Mouse (Mus musculus): ENCODE measurements around the gene Gpr39.

Gene Gpr39

DNA sequence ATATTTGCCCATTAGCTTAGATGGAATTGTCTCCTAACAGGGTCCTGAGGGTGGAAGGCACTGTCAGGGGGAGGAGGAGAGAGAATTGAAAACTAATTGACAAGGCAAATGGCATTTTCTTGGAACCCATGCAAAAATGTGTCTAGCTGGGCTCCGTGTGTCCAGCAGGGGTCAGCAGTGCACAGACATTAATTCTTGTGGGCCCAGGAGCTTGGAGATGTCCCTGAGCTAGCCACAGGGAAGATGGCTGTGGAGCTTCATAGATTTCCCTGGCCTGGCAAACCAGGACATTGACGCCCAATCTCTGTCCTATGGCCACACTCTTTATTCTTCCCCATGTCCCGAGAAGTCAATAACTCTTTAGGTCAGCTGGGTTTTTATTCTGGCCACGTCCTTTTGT is 113.0 kb downstream of the Gpr39 start:
- in situ Hi-C loops (cut with MboI; ENCODE audit: unreplicated experiment in 2 of 2) = no loop called here

GRCm38 (mm10) chr1:125800506-125800905 is 123.7 kb downstream of the Gpr39 start:
- in situ Hi-C loops (cut with MboI; ENCODE audit: unreplicated experiment in 2 of 2) = no loop called here

- in situ Hi-C loops (cut with MboI; ENCODE audit: unreplicated experiment in 2 of 2) = no loop called here
Measured at GRCm38 (mm10) chr1:125808426-125808825, 131.6 kb downstream of the Gpr39 start.

GRCm38 (mm10) chr1:125813141-125813782 is 136.5 kb downstream of the Gpr39 start:
- in situ Hi-C loops (cut with MboI; ENCODE audit: unreplicated experiment in 2 of 2) = no loop called here

DNA sequence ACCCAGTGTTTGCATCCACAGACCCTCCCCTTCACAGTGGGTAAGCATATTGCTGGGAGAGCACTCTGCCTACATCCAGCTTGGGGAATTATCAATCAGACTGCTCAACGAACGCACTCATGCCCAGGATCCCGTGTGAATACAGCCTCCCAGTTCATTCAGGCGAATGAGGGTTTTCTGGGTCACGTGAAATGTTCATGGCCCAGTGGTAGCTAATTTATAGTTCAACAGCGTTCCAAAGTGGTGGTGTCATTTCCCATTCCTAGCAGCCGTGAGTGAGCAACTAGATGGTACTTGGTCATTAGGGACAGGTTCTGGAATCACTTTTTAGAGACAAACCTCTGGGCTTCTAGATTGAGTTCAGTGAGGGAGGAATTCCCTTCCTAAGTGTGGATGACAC is 144.3 kb downstream of the Gpr39 start:
- in situ Hi-C loops (cut with MboI; ENCODE audit: unreplicated experiment in 2 of 2) = no loop called here

- in situ Hi-C loops (cut with MboI; ENCODE audit: unreplicated experiment in 2 of 2) = no loop called here
Measured at GRCm38 (mm10) chr1:125823611-125824010, 146.8 kb downstream of the Gpr39 start.

- in situ Hi-C loops (cut with MboI; ENCODE audit: unreplicated experiment in 2 of 2) = no loop called here
Measured at GRCm38 (mm10) chr1:125837507-125837906, 160.7 kb downstream of the Gpr39 start.

DNA sequence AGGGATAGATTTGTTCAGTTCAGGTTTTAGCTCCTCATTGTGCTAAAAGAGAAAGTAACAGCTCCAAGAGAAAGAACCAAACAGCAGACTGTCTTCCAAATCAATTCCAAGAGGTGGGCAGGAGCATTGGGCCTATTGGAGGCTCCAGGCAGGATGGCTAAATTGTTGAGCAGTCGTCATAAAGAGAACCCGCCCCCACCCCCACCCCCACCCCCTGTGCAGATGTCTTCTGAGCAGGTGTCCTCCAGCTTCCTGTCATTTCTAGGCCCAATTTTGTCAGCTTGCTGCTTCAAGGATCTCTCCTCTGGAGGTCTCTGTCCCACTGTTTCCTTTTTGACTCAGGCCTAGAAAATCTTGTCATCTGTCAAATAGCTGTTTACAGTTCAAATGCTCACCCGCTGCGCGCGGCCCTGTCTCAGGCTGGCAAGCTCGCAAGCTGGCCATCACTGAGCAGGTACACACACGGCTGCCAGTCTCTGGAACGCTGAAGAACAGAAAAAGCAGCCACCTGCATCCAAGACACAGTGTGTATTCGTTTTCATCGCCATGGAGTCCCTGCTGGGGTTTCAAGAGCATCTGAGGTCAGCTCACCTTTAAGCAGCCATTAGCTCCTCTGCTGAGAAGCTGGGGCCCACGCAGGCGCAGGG is 163.1 kb downstream of the Gpr39 start:
- in situ Hi-C loops (cut with MboI; ENCODE audit: unreplicated experiment in 2 of 2) = no loop called here

DNA sequence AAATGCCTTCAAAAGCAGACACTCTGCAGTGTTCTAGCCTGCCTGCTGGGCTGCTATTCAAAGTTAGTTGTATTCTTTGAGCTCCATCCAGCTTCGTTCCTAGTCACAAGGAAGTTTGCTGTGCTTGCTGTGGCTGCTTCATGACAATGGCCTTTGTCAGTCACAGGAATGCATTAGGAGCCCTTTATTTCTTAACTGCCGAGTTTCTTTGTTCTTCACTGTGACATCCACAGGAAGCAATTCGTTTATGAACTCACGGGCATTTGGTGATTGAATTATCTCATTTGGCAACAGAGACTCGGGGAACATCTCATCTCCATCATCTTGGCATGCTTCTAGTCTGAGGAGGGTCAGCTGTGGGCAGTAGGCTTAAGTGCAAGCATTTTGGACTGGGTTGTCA is 177.9 kb downstream of the Gpr39 start:
- in situ Hi-C loops (cut with MboI; ENCODE audit: unreplicated experiment in 2 of 2) = no loop called here

GRCm38 (mm10) chr1:125858631-125859030 is 181.8 kb downstream of the Gpr39 start:
- in situ Hi-C loops (cut with MboI; ENCODE audit: unreplicated experiment in 2 of 2) = no loop called here

DNA sequence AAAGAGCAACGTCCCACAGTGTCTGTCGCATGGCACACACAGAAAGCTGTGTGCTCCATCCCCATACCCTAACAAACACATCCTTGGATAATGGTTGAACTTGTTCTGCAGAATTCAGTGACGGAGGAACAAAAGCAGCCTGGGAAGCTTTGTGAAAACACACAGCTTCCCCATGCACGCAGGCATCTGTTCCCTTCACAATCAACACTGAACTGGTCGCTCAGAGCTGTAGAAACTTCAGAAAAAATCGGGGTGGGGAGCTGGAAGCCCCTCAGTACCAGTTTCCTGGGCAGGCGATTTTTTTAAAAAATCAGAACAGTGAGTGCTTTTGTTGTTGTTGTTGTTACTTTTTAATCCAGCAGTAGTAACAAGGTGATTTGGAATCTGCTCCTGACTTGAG is 193.3 kb downstream of the Gpr39 start:
- in situ Hi-C loops (cut with MboI; ENCODE audit: unreplicated experiment in 2 of 2) = no loop called here

GRCm38 (mm10) chr1:125893158-125893557 is 216.4 kb downstream of the Gpr39 start:
- in situ Hi-C loops (cut with MboI; ENCODE audit: unreplicated experiment in 2 of 2) = no loop called here

- in situ Hi-C loops (cut with MboI; ENCODE audit: unreplicated experiment in 2 of 2) = no loop called here
Measured at GRCm38 (mm10) chr1:125910211-125910870, 233.5 kb downstream of the Gpr39 start.

- in situ Hi-C loops (cut with MboI; ENCODE audit: unreplicated experiment in 2 of 2) = no loop called here
Measured at GRCm38 (mm10) chr1:125910871-125911265, 234.1 kb downstream of the Gpr39 start.

DNA sequence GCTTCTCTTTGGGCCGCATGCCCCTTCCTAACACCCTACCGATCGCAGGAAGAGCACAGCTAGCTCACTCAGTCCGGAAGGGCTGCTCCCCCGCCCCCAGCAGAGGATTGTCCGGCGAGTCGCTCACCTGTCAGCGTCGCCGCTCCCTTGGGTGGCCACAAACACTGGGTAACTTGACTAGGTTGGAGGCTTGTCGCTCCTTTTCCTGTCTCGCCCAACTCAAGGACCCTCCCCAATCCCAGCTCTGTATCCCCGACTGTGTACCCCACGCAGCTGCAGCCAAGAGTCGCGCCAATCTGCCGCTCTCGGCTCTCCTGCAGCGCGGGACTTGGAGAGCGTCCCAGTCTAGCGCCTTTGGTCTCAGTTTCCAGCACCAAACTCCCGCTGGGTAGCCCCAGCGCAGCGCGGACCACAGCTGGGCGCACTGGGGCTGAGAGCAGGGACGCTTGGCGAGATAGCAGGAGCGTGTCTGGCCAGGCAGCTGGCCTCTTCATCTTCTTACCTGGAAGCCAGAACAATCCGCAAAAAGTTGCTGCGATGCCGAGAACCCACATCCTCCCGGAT is 234.6 kb downstream of the Gpr39 start:
- in situ Hi-C loops (cut with MboI; ENCODE audit: unreplicated experiment in 2 of 2) = no loop called here

DNA sequence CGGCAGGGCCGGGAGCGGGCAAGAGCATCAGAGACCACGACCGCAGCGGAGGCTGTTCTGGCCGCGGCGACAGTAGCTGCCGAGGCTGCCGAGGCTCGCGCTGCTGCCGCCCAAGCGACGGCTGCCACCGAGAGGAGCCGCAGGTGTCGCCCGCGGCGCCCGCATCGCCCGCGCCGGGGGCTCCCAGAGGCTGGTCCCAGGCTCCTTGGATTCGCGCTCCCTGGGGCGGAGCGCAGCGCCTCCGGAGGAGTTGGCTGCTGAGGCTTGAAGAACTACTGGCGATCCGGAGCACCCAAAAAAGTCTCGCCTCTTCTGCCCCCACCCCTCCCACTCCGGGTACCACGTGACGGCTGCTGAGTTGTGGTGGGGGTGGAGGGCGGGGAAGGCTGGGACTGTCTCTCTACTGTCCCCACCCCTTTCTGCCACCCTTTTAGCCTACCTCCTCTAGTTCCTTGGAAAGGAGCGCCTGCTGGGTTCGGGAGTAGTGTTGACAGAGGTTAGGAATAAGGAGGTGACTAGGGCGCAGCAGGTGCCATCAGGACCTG is 235.2 kb downstream of the Gpr39 start:
- in situ Hi-C loops (cut with MboI; ENCODE audit: unreplicated experiment in 2 of 2) = no loop called here

GRCm38 (mm10) chr1:125912601-125913600 is 236.1 kb downstream of the Gpr39 start, which contains the start of gene Lypd1:
TSS of gene Lypd1 (minus strand) at chr1:125913101.
- in situ Hi-C loops (cut with MboI; ENCODE audit: unreplicated experiment in 2 of 2) = no loop called here

DNA sequence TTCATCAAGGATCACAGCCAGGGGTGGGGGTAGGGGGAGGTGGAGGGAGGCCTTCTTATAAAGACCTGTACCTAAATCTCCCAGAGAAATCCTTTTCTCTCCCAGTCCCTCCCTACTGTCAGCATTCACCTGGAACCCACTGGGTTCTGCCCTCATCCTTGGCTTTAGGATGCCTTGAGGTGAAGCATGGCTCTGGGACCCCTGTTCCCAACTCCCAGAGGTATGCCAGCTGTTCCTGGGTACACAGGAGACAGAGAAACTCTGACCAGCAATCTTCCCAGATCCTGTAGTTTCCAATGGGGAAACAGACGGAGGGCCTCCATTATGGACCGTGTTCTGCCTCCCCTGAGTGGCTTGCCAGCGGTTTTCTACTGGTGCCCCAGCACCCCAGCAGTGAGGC is 243.9 kb downstream of the Gpr39 start:
- in situ Hi-C loops (cut with MboI; ENCODE audit: unreplicated experiment in 2 of 2) = no loop called here

- in situ Hi-C loops (cut with MboI; ENCODE audit: unreplicated experiment in 2 of 2) = no loop called here
Measured at GRCm38 (mm10) chr1:125923062-125923461, 246.3 kb downstream of the Gpr39 start.
